Mouse (Mus musculus) kidney, adult 2 months (tissue): ENCODE data around the gene Pkd2.

Source experiments
- CTCF ChIP-seq: fragments of 200-500 bp; conservative IDR thresholded peaks from 2 replicates; pipeline ENCODE4 v1.5.1; 2011; ENCODE audit warnings: low read depth, mild to moderate bottlenecking, control low read depth, low read length, moderate library complexity, mixed read lengths; ENCODE audit not compliant: insufficient read depth, insufficient read length
- POLR2A ChIP-seq: fragments of 200-500 bp; IDR thresholded peaks from one replicate; pipeline ENCODE4 v1.6.1; 2011; ENCODE audit warnings: low read depth, low read length, control low read depth

DNA sequence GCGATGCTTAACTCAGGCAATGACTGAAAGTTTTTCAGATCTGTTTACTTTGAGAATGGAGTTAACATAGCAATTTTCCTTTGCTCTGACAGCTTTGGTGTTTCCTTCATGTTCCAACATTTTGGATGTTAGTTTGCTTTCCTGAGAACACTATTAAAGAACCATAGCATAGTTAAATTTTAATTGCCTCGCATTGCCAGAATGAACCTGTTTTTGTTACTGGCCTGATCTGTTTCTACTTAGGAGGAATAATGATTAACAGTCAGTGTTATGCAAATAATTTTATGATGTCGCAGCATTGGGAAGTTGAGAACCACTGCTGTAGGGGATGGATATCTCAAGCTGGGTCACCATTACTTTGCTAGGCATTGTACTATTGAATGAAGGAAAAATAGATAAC, 52.0 kb downstream of the Pkd2 start:
- TF ChIP-seq POLR2A (no peak), CTCF (no peak)
